In genomic region chr8:106978755-106979251, GRCm38 (mm10) we compare ENCODE assay signal across 9 mouse cellular contexts. TPM values are rescaled to one million over a fixed set of nuclear protein-coding genes. Genes with fewer than 3 reads are reported as not detected.
DNase-seq lines count a peak whose midpoint lies in the region; ATAC-seq and TF ChIP-seq lines count a peak whose summit lies in the region.
"Had no signal": no experiment of that assay in that cellular context is flagged by ENCODE, and none has a peak within 500 bp of the region (broad histone marks: within the 10 kb centered on the region; RNA-seq: fewer than 3 reads in every experiment).

No protein-coding gene starts in this region.

- no peaks in the 10 kb centered on the region for H3K9me3 ChIP-seq in heart, embryonic 15.5 days (replicated peaks)
- H3K9me3 ChIP-seq in stomach, postnatal 0 days (ENCODE audit: control insufficient read depth, low read length), result no peaks in the 10 kb centered on the region
- H3K9me3 ChIP-seq: G1E had no signal

- ATAC-seq in heart, embryonic 15.5 days (replicated peaks; ENCODE audit: insufficient number of reproducible peaks, insufficient read depth, low FRiP score, low read depth), result no peak
- ATAC-seq in stomach, postnatal 0 days (ENCODE audit: low FRiP score, low TSS enrichment), result peak; percentile 67; the same call in 1 of the 2 replicates

- no peak for TF ChIP-seq CTCF in stomach, postnatal 0 days (IDR thresholded peaks at IDR 0.05; ENCODE audit: low read depth)

- peaks cover 4% of the 10 kb centered on the region; the same call in 1 of the 2 replicates for H3K36me3 ChIP-seq in heart, embryonic 15.5 days
- 0 out of 2 replicates have a peak, but pooled peaks cover 5% of the 10 kb centered on the region for H3K36me3 ChIP-seq in stomach, postnatal 0 days (ENCODE audit: control insufficient read depth, insufficient read depth, low read length)

- H3K4me2 ChIP-seq in heart, embryonic 15.5 days, result no peak overlapping the region
- H3K4me2 ChIP-seq in stomach, postnatal 0 days (replicated peaks; ENCODE audit: low read depth), result no peak overlapping the region

- WGBS in heart, embryonic 15.5 days, result 38% methylated on average over 2 of the region's 2 CpGs
- 20% methylated on average over 2 of the region's 2 CpGs for WGBS in stomach, postnatal 0 days

- no peak for DNase-seq in heart, postnatal 36 days
- peak; percentile 12 for DNase-seq in urinary bladder, postnatal 14 days (ENCODE audit: low spot score)
- DNase-seq in urinary bladder, postnatal 4 days (ENCODE audit: low spot score in 2 of 2), result no peak
- peak; percentile 28 for DNase-seq in layer of hippocampus, adult 9-11 months
- no peak for DNase-seq in stomach, postnatal 0 days (ENCODE audit: low spot score)
- no peak for DNase-seq in frontal cortex, postnatal 25 days (ENCODE audit: low spot score in 2 of 2)
- no peak for DNase-seq in spleen, adult 18-20 months

- H3K9ac ChIP-seq in heart, embryonic 15.5 days, result no peak overlapping the region
- H3K9ac ChIP-seq in stomach, postnatal 0 days (ENCODE audit: low read length), result no peak overlapping the region

- intact Hi-C loops in heart, postnatal 36 days (cut with DNase I), result no loop called here

- no peak overlapping the region for H3K4me3 ChIP-seq in heart, embryonic 15.5 days
- no peak overlapping the region for H3K4me3 ChIP-seq in stomach, postnatal 0 days (ENCODE audit: low read depth, low read length)

- H3K4me1 ChIP-seq in heart, embryonic 15.5 days (replicated peaks), result peaks cover 8% of the 10 kb centered on the region; the same call in 1 of the 2 replicates
- no peaks in the 10 kb centered on the region for H3K4me1 ChIP-seq in stomach, postnatal 0 days (replicated peaks; ENCODE audit: control insufficient read depth, insufficient read depth)

- TF ChIP-seq EP300 in stomach, postnatal 0 days (optimal IDR thresholded peaks at IDR 0.05), result no peak

- peak overlapping the region; percentile 9; the same call in 1 of the 2 replicates for H3K27ac ChIP-seq in heart, embryonic 15.5 days
- H3K27ac ChIP-seq in stomach, postnatal 0 days (replicated peaks), result 0 out of 2 replicates have a peak overlapping the region, but pooled peaks have one; percentile 20

- H3K27me3 ChIP-seq in heart, embryonic 15.5 days, result no peaks in the 10 kb centered on the region
- H3K27me3 ChIP-seq in stomach, postnatal 0 days (ENCODE audit: control insufficient read depth, insufficient read depth, low read length), result no peaks in the 10 kb centered on the region

RNA-seq across cellular contexts. Expression of gene Sntb2, which starts 43.3 kb away (rescaled TPM):
- 12.6 and 15.8 TPM in 2 replicates for polyA plus RNA-seq in heart, embryonic 15.5 days (2015; fragmentation: Nextera tagmentation; extraction: Ambion mirVana)
- total RNA-seq in heart, postnatal 36 days (2021), result 10 to 100 TPM; 12.7 to 13.7 TPM
- 9.1 and 10.2 TPM in 2 replicates for polyA plus RNA-seq in stomach, postnatal 0 days (2015; fragmentation: Nextera tagmentation; extraction: Ambion mirVana)

RNA-seq across cellular contexts. Expression of gene Vps4a, which starts 52.2 kb away (rescaled TPM):
- 52.8 and 57.3 TPM in 2 replicates for polyA plus RNA-seq in heart, embryonic 15.5 days (2015; fragmentation: Nextera tagmentation; extraction: Ambion mirVana)
- total RNA-seq in heart, postnatal 36 days (2021), result 10 to 100 TPM; 62.3 to 64.3 TPM
- polyA plus RNA-seq in stomach, postnatal 0 days (2015; fragmentation: Nextera tagmentation; extraction: Ambion mirVana), result 41.0 and 41.4 TPM in 2 replicates

Comparison
In these comparisons a context has a peak if more than half of its experiments do, and no peak if none do; other contexts are left out.
1. DNase-seq: peak in urinary bladder, postnatal 14 days (single experiment) and layer of hippocampus, adult 9-11 months (single experiment); none in heart, postnatal 36 days (0 of 2), urinary bladder, postnatal 4 days (0 of 2), stomach, postnatal 0 days (single experiment), frontal cortex, postnatal 25 days (0 of 2) and spleen, adult 18-20 months (0 of 2).